Mouse (Mus musculus) megakaryocyte progenitor cell, adult 5-6 weeks (primary cell): ENCODE measurements at regions not wholly inside any gene's neighbourhood (a gene's known extent, or its start where the extent isn't known, plus 50 kb on each side); places are given as distances from the start of the nearest gene placed in this dataset.
A peak's percentile ranks its signal among the peaks of the same experiment; 100 is the strongest.

Source experiments
- ATAC-seq: replicated peaks from 2 replicates; pipeline ENCODE4 v1.8.0; 2016; ENCODE audit warnings: mild to moderate bottlenecking, moderate TSS enrichment, inconsistent platforms; ENCODE audit not compliant: poor library complexity

GRCm38 (mm10) chr9:85528421-85528820, 201.3 kb upstream of the Tent5a start:
- no peak for ATAC-seq

GRCm38 (mm10) chr9:85524733-85525132, 197.6 kb upstream of the Tent5a start:
- no peak for ATAC-seq

GRCm38 (mm10) chr9:85521342-85521741, 194.2 kb upstream of the Tent5a start:
- ATAC-seq = peak; percentile 83

GRCm38 (mm10) chr9:85520941-85521340, 193.8 kb upstream of the Tent5a start:
- peak; percentile 79 for ATAC-seq

- ATAC-seq = no peak
Observed at GRCm38 (mm10) chr9:85499006-85499405, 171.9 kb upstream of the Tent5a start.

- ATAC-seq = 0 out of 2 replicates have a peak, but pooled peaks have one; percentile 3
Observed at GRCm38 (mm10) chr9:85497348-85497747, 170.2 kb upstream of the Tent5a start.

GRCm38 (mm10) chr9:85496506-85497239, 169.5 kb upstream of the Tent5a start:
- peak; percentile 94 for ATAC-seq

- no peak for ATAC-seq
Observed at GRCm38 (mm10) chr9:85495056-85495455, 167.9 kb upstream of the Tent5a start.

- ATAC-seq = no peak
Observed at GRCm38 (mm10) chr9:85493760-85494159, 166.6 kb upstream of the Tent5a start.

- ATAC-seq = no peak
Observed at GRCm38 (mm10) chr9:85490367-85490766, 163.2 kb upstream of the Tent5a start.

- ATAC-seq = no peak
Observed at GRCm38 (mm10) chr9:85487915-85488314, 160.8 kb upstream of the Tent5a start.

- no peak for ATAC-seq
Observed at GRCm38 (mm10) chr9:85487052-85487668, 160.0 kb upstream of the Tent5a start.

GRCm38 (mm10) chr9:85485749-85486148, 158.6 kb upstream of the Tent5a start:
- ATAC-seq = no peak

GRCm38 (mm10) chr9:85483248-85483647, 156.1 kb upstream of the Tent5a start:
- peak; percentile 91 for ATAC-seq

GRCm38 (mm10) chr9:85480566-85480965, 153.4 kb upstream of the Tent5a start:
- ATAC-seq = peak; percentile 51

- peak; percentile 77 for ATAC-seq
Observed at GRCm38 (mm10) chr9:85475214-85475613, 148.1 kb upstream of the Tent5a start.

- ATAC-seq = peak; percentile 69
Observed at GRCm38 (mm10) chr9:85470264-85470821, 143.2 kb upstream of the Tent5a start.

GRCm38 (mm10) chr9:85469288-85469687, 142.1 kb upstream of the Tent5a start:
- ATAC-seq = no peak

GRCm38 (mm10) chr9:85466671-85467070, 139.5 kb upstream of the Tent5a start:
- ATAC-seq = no peak

- no peak for ATAC-seq
Observed at GRCm38 (mm10) chr9:85459062-85459805, 132.1 kb upstream of the Tent5a start.

- ATAC-seq = peak; percentile 87
Observed at GRCm38 (mm10) chr9:85458356-85458755, 131.2 kb upstream of the Tent5a start.
